Mouse (Mus musculus): ENCODE data around the gene Krt35. TPM values are rescaled to one million over a fixed set of nuclear protein-coding genes. Genes with fewer than 3 reads are reported as not detected.

Krt35 gene
- polyA plus RNA-seq, 1 experiment: 0.13 TPM

DNA sequence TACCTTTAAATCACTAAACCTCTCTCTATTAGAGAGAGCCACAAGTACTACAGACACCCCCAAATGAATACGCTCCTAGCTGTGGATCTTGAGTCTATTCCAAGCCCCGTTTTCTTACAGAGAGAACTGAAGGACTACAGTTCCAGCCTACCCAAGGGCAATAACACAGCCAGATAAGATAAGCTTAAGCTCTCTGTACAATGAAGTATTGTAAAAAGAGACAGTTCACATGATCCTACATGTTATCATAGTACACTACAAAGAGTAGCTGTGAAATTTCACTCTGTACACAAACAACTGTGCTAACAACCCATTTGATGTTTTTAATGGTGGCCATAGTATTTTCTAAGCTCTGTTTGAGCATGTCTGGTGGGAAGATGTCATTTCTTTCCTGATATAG is 48.8 kb downstream of the Krt35 start:
- H3K36me3 ChIP-seq (ENCODE audit: control insufficient read depth, insufficient read depth, low read length): no peaks in the 10 kb centered on the region
- no peak overlapping the region for H3K4me3 ChIP-seq (ENCODE audit: control insufficient read depth, insufficient read depth, low read length)
- no peak for DNase-seq
- TF ChIP-seq CTCF (IDR thresholded peaks at IDR 0.05; ENCODE audit: borderline replicate concordance, control insufficient read depth, extremely low read depth, insufficient read depth, low read length, poor library complexity) (no peak), POLR2A (IDR thresholded peaks at IDR 0.05; ENCODE audit: control insufficient read depth, extremely low read depth, insufficient read depth, low read length, poor library complexity) (no peak)
- WGBS: 92% methylated on average over 2 of the region's 2 CpGs
- H3K27ac ChIP-seq (ENCODE audit: control insufficient read depth, insufficient read depth, low read length): no peak overlapping the region
- no peaks in the 10 kb centered on the region for H3K4me1 ChIP-seq (replicated peaks; ENCODE audit: control insufficient read depth, insufficient read depth, low read length)
- no peaks in the 10 kb centered on the region for H3K27me3 ChIP-seq (ENCODE audit: control insufficient read depth, insufficient read depth, low read length)

DNA sequence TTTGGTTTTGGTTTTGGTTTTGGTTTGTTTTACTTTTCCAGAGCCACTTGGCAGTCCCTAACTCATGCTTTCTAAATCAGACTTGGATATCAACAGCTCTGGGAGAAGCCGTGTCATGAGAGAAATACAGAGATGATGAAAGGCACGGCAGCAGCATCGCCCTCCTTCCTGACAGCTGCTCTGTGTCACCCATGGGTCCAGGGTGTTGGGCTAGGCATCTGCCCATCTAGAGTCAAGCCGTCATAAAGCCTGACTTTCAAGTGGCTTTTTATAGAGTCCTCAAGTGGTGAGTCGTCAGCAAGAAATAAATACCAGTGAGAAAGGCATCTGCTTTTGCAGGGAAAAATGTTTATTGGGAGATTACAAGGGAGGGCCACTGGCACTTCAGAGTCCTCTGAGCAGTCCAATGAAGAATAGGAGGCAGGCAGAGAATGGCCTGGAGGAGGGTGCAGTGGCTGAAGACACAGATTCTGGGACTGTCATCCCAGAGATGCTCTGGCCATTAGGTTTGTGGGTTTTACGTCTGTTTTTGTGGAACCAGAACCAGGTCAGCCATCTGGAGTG is 49.7 kb downstream of the Krt35 start:
- TF ChIP-seq POLR2A (IDR thresholded peaks at IDR 0.05; ENCODE audit: control insufficient read depth, extremely low read depth, insufficient read depth, low read length, poor library complexity) (no peak), CTCF (IDR thresholded peaks at IDR 0.05; ENCODE audit: borderline replicate concordance, control insufficient read depth, extremely low read depth, insufficient read depth, low read length, poor library complexity) (no peak)
- H3K36me3 ChIP-seq (ENCODE audit: control insufficient read depth, insufficient read depth, low read length): no peaks in the 10 kb centered on the region

More for the DNA sequence above, 49.7 kb downstream of the Krt35 start:
- Histone ChIP-seq H3K27me3 (ENCODE audit: control insufficient read depth, insufficient read depth, low read length) (no peaks in the 10 kb centered on the region), H3K4me3 (ENCODE audit: control insufficient read depth, insufficient read depth, low read length) (no peak overlapping the region), H3K4me1 (replicated peaks; ENCODE audit: control insufficient read depth, insufficient read depth, low read length) (no peaks in the 10 kb centered on the region), H3K27ac (ENCODE audit: control insufficient read depth, insufficient read depth, low read length) (no peak overlapping the region)
- no peak for DNase-seq
- WGBS: 76% methylated on average over 6 of the region's 6 CpGs

Other genes with a start within 250 kb of the Krt35 start
- gene Krtap4-16, start 244.6 kb downstream of the Krt35 start, polyA plus RNA-seq (2012; rRNA removed): 0.28 TPM in 1 of 2 replicates, not detected in the other
- not detected in 2 replicates for gene Gm11568, start 238.3 kb downstream of the Krt35 start, polyA plus RNA-seq (2012; rRNA removed)
- 0.31 TPM in 1 of 2 replicates, not detected in the other for gene Gm11559, start 231.8 kb downstream of the Krt35 start, polyA plus RNA-seq (2012; rRNA removed)
- gene Krtap9-1, start 222.9 kb downstream of the Krt35 start, polyA plus RNA-seq (2012; rRNA removed): not detected in 2 replicates
- not detected in 2 replicates for gene Gm11567, start 217.1 kb downstream of the Krt35 start, polyA plus RNA-seq (2012; rRNA removed)
- gene Krtap31-1, start 188.3 kb downstream of the Krt35 start, polyA plus RNA-seq (2012; rRNA removed): 0.13 TPM in 1 of 2 replicates, not detected in the other
- gene Gm11565, start 181.5 kb downstream of the Krt35 start, polyA plus RNA-seq (2012; rRNA removed): not detected in 2 replicates
- gene Krtap31-2, start 159.9 kb downstream of the Krt35 start, polyA plus RNA-seq (2012; rRNA removed): 0.11 TPM in 1 of 2 replicates, not detected in the other
- gene Krtap9-5, start 147.8 kb downstream of the Krt35 start, polyA plus RNA-seq (2012; rRNA removed): not detected in 2 replicates
- not detected in 2 replicates for gene Krtap29-1, start 117.2 kb downstream of the Krt35 start, polyA plus RNA-seq (2012; rRNA removed)
- not detected in 2 replicates for gene Krtap16-1, start 109.6 kb downstream of the Krt35 start, polyA plus RNA-seq (2012; rRNA removed)
- gene Krtap17-1, start 102.2 kb downstream of the Krt35 start, polyA plus RNA-seq (2012; rRNA removed): 0.31 and 0.43 TPM in 2 replicates
- gene Krt33a, start 80.0 kb downstream of the Krt35 start, polyA plus RNA-seq (2012; rRNA removed): 0.11 and 0.14 TPM in 2 replicates
- gene Krt33b, start 66.4 kb downstream of the Krt35 start, polyA plus RNA-seq (2012; rRNA removed): 0.44 TPM in 1 of 2 replicates, not detected in the other
- gene Krt34, start 54.7 kb downstream of the Krt35 start, polyA plus RNA-seq (2012; rRNA removed): not detected in 2 replicates
- 0.15 and 0.23 TPM in 2 replicates for gene Krt31, start 45.7 kb downstream of the Krt35 start, polyA plus RNA-seq (2012; rRNA removed)
- gene Krt32, start 8.0 kb downstream of the Krt35 start, polyA plus RNA-seq (2012; rRNA removed): 0.18 and 0.30 TPM in 2 replicates
- gene Krt36, start 9.4 kb upstream of the Krt35 start, polyA plus RNA-seq (2012; rRNA removed): 0.79 and 0.90 TPM in 2 replicates
- gene Krt13, start 25.3 kb upstream of the Krt35 start, polyA plus RNA-seq (2012; rRNA removed): 0.92 and 0.98 TPM in 2 replicates
- gene Krt15, start 39.7 kb upstream of the Krt35 start, polyA plus RNA-seq (2012; rRNA removed): 0.85 and 1.1 TPM in 2 replicates
- 8.7 and 13.0 TPM in 2 replicates for gene Krt19, start 52.4 kb upstream of the Krt35 start, polyA plus RNA-seq (2012; rRNA removed)
- gene Krt9, start 97.0 kb upstream of the Krt35 start, polyA plus RNA-seq (2012; rRNA removed): 0.31 and 0.42 TPM in 2 replicates
- 59.7 and 80.7 TPM in 2 replicates for gene Krt14, start 111.3 kb upstream of the Krt35 start, polyA plus RNA-seq (2012; rRNA removed)
- gene Krt16, start 152.7 kb upstream of the Krt35 start, polyA plus RNA-seq (2012; rRNA removed): 4.1 and 4.8 TPM in 2 replicates
- 238 and 276 TPM in 2 replicates for gene Krt17, start 164.8 kb upstream of the Krt35 start, polyA plus RNA-seq (2012; rRNA removed)
- gene Krt42, start 173.6 kb upstream of the Krt35 start, polyA plus RNA-seq (2012; rRNA removed): 0.31 and 0.97 TPM in 2 replicates
- gene Eif1, start 223.6 kb upstream of the Krt35 start, polyA plus RNA-seq (2012; rRNA removed): 117 and 131 TPM in 2 replicates
- 2.0 and 2.4 TPM in 2 replicates for gene Gast, start 238.2 kb upstream of the Krt35 start, polyA plus RNA-seq (2012; rRNA removed)